Mouse (Mus musculus): ENCODE results near the gene Pfdn2. TPM values are rescaled to one million over a fixed set of nuclear protein-coding genes. Genes with fewer than 3 reads are reported as not detected.

Gene Pfdn2
- total RNA-seq, 2 experiments from 2014 or later, result 27.3 to 38.4 TPM

DNA sequence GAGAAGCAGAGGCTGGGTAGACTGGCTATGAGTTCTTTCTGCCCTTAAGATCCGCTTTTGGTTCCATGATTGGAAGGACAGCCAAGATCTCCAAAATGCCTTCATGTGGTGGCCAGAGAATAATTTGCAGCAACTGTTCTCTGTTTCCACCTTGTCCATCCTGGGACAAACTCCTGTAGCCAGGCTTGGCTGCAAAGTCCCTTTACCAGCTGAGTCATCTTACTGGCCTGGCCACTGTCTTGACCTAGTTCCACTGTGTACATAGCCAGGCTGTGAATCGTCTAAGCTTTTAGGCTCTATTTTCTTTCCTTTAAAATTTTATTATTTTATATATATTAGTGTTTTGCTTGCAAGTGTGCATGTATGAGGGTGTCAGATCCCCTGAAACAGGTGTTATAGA lies 3.7 kb downstream of the Pfdn2 start:
- no peak for ATAC-seq (ENCODE audit: poor library complexity, severe bottlenecking)

DNA sequence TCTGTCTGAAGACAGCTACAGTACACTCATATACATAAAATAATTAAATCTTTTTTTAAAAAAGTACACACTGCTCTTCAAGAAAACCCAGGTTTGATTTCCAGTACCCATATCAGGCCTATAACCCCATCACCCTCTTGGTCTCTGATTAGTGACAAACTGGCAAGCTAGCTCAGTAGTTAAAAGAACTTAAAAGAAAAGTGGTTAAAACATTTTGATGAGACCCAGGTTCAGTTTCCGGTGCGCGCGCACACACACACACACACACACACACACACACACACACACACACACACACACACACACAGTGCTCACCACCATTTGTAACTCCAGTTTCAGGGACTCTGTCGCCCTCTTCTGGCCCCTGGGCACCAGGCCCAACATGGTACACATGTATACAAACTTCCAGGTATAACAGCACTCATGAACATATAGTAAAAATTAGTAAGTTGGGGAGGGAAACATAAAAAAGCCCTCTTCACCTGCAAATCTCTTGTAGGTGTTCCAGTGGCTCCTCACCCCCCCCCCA lies 10.4 kb downstream of the Pfdn2 start:
- ATAC-seq (ENCODE audit: poor library complexity, severe bottlenecking), result peak; percentile 58

DNA sequence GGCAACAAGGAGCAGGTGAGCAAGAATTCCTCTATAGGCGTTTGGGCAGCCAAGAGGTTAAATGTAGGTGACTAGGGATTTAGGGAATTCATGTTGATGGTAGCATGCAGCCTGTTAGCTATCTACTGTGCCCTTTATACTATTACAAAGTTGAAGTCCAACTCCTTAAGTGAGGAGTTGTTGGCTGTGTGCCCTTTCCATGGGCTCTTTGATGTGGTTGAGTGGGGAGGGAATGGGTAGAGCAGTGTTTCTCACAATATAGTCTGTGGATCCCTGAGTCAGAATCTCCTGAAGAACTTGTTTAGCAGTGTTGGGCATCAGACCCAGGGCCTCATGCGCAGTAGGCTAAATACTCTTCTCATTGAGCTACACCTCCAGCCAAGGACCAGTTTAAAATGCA lies 11.3 kb downstream of the Pfdn2 start:
- ATAC-seq (ENCODE audit: poor library complexity, severe bottlenecking), result no peak

DNA sequence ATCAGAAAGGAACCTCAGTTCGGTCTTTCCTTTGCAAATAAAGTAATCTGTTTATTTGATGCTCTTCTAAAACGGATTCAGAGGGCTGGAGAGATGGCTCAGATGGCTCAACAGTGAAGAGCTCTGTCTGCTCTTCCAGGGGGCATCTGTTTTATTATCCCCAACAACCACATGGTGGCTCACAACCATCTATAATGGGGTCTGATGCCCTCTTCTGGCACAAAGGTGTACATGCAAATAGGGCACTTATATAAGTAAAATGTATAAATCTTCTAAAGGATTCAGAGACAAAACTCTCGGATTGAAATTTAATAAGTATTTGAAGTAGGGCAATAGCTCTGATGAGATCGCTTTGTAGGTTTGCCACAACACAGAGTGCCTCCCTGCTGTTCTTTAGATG lies 13.0 kb downstream of the Pfdn2 start:
- ATAC-seq (ENCODE audit: poor library complexity, severe bottlenecking), result peak; percentile 34

DNA sequence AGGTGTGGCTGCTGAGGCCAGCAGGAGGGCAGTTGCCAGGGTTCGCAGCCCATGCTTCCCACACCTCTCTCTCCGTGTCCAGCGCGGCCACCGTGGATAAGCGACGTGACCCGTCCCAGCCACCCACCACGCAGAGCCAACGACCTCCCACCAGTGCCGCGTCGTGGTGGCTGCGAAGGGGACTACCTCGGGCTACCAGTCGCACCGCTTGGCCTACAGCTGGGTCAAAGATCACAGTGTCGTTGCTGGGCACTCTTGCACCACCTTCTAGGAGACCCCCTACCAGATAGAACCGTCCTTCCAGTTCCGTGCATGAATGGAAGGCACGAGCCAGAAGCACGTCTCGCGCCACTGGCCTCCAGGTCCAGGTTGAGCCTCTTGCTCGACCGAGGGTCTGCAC lies 14.8 kb downstream of the Pfdn2 start:
- peak; percentile 2; the same call in 1 of the 2 replicates for ATAC-seq (ENCODE audit: poor library complexity, severe bottlenecking)

DNA sequence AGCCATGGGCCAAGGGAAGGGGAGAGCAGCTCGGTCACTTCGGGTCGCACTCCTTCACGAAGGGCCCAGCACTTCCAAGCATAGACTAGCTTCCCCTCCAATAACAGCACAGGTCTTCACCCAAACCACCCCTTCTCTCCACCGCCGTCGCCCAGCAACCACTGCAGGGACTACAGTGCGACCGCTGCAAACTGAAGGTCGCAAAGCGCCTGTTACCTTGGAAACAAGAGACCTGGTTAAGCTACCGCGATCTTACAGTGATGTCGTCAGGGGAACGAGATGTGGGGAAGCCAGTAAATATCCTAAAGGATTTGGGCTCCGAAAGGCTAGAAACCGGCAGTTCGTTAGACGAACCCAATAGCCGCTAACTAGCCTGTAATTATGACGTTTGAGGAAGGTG lies 15.2 kb downstream of the Pfdn2 start, which contains the start of gene Klhdc9:
Klhdc9 (minus strand) TSS at position 143 of the 400 bp plus-strand sequence.
- ATAC-seq (ENCODE audit: poor library complexity, severe bottlenecking), result peak; percentile 84

DNA sequence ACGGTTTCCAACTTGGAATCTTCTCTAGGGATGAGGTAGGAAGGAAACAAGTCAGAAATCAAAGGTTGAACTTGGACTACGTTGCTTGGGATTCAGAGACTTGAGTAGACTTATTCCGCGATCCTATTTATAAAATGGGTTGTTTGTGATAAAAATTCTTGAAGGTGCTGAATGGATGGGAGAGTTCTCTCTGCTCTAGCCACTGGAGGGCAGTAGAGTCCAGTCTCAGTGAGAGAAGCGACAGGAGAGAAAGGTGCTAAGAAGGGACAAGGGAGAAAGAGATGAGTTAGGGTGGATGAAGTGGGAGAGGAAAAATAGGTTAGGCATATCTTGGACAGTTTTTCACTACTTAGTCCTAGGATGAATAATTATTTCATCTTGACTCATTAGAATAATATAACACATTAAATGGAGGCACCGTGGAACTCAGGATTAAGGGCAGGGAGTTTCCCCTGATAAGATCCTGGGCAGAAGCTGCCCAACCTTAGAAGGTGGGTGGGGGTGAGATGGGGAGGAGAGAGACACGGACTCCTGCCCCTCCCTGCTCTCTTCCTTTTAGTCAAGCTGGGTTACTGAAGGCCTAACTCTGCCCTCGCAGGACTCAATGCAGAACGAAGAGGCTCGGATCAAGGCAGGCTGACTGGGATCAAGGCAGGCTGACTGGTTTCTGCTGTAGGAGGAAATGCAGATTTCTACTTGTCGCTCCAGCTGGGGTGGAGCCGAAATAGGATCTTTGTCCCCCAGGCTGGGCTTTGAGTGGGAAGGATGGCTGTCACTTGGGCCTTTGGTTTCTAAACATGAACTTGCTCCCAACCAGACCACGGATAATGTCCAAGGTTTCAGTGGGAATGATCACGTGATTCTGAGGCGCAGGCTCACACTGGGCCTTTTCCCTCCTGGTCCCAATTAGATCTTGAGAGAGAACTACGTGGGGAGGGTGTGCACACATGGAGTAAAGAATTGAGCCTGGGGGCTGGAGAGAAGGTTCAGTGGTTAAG lies 15.9 kb downstream of the Pfdn2 start:
- ATAC-seq (ENCODE audit: poor library complexity, severe bottlenecking), result peak; percentile 76

DNA sequence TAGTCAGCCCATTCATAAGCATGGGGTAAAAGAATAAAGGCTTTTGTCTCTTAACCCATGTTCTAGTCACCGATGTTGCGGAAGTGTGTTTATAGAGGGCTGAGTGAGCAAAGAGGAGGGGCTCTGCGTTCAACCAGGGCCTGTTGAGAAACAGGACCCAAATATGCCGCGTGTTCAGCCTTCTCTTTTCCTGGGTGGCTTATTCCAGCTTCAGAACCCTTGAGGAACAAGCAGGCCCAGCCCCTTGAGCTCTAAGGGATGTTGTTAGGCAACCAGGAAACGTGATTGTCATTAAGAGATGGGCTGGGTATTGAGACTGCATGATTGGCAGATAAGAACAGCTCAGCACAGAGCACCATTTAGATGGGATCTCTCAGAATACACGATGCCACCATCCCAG lies 20.5 kb downstream of the Pfdn2 start:
- ATAC-seq (ENCODE audit: poor library complexity, severe bottlenecking), result peak; percentile 65

DNA sequence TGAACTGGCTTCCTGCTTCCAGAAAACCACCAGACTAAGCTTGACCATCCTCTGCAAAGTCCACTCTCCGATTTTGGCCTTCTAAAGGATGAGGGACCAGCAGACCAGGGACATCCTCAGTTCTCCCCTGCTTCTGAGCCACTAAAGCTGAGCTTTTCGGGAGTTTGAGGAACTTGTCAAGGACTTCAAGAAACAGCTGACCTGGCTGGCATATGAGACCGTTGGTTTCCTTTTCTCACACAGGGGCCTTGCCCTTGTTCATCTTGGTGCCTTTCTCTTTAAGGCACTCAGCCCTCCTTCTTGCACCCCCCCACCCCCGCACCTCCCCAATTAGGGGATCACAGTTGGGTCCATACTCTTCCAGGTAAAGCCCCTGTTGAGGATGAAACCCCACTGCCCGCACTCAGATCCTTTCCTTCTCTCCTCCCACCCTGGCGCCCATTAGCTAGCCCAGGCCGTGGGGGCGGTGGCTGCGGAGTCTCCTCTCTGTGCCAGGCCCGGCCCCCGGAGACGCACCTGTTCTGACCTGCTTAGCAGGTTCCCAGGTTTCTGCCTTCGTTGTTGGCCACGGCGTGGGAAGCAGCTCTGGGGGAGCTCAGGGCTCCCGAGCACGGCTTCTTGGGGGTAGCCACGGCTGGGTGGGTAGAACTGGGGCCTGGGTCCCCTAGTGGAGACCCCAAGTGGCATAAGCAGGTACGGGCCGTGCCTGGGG lies 24.5 kb downstream of the Pfdn2 start, which contains the start of gene Nectin4:
Nectin4 (plus strand) TSS at position 255 of the 712 bp plus-strand sequence.
- ATAC-seq (ENCODE audit: poor library complexity, severe bottlenecking), result peak; percentile 64

DNA sequence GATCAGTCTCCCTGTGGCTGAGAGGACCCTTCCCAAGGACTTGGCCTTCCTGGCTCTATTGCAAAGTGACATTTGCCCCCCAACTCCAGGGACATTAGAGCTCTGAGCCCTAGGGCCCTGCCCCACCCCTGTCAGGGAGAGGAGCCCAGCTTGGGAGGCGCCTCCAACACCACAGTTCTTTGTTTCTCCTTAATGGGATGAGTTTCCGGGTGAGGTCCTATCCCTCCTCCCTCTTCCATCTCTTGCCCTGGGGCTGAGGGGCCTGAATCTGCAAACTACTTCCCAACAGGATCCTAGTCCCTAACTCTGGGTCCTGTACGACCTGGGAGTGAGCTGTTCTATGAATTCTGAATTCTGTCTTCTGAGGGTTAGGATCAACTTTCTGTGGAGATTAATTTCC lies 27.4 kb downstream of the Pfdn2 start:
- no peak for ATAC-seq (ENCODE audit: poor library complexity, severe bottlenecking)

DNA sequence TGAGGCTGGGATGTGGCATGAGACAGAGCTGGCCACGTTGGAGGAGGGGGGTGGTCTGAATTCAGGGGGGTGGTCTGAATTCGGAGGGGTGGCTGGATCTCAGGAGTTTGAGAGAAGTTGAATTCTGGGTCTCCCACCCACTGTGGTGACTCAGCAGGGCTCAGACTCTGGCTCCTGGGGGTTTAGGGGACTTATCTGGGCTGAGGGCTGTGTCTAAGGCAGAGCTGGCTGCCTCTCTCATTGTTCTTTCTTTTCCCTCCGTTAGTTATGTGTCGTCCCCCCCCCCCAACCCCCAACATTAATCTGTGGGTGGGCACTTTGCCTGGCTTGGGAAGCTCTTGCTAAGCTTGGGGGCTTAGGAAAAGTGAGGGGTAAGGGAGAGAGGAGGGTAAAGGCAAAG lies 28.5 kb downstream of the Pfdn2 start:
- ATAC-seq (ENCODE audit: poor library complexity, severe bottlenecking), result no peak

DNA sequence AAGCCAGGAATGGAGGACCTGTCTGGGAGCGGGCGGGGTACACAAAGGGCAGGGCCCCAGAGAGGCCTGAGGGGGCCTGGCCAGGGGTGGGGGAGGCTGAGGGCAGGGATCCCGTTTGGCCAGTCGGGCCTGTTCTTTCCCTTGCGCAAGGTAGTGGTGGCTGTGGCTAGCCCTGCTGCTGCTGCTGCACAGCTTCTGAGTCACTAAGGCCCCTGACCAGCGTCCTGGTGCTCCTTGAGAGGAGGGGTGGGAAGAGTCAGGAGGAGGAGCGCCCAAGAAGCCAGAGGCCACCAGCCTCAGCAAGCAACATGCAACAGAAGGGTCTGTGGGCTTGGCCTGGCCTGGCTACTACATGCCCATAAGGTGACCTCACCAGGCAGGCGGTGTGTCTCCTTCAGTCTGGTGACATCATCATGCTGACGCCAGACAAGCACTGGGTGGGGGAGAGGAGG lies 30.2 kb downstream of the Pfdn2 start:
- peak; percentile 73 for ATAC-seq (ENCODE audit: poor library complexity, severe bottlenecking)

DNA sequence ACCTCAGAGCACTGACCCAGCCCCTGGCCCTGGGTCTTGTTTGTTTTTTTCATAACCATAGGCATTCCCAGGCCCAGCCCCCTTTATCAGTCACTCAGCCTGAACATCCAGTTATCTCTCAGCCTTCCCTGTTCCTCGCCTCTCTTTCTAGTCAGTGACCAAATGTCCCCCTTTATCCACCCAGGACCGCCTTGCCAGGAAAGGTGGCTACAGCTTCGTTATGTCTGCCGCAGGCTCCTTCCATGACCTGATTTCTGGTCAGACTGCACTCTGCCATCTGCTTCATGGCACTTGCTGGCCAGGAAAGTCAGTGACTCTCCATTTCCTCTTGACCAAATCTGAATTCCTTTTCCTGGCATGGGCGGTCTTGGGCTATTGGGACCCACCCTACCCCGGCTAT lies 32.8 kb downstream of the Pfdn2 start:
- no peak for ATAC-seq (ENCODE audit: poor library complexity, severe bottlenecking)

DNA sequence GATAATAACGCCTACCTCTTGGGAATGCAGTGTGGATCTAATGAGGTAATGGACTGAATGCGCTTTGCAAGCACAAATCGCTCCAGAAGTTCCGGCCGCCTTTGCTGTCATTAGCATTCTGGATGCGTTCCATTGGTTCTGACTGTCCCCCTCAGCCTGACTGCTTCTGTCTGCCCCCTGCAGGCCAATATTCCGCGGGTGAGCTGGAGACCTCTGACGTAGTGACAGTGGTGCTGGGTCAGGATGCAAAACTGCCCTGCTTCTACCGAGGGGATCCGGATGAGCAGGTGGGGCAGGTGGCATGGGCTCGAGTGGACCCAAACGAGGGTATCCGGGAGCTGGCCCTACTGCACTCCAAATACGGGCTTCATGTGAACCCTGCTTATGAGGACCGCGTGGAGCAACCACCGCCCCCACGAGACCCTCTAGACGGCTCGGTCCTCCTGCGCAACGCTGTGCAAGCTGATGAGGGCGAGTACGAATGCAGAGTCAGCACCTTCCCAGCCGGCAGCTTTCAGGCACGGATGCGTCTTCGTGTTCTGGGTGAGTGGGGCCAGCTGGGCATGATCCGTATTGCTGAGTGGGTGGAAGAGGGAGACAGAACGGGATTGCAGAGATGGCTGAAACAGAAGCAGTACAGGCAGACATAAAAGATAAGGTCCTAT lies 34.6 kb downstream of the Pfdn2 start:
- peak; percentile 89 for ATAC-seq (ENCODE audit: poor library complexity, severe bottlenecking)

DNA sequence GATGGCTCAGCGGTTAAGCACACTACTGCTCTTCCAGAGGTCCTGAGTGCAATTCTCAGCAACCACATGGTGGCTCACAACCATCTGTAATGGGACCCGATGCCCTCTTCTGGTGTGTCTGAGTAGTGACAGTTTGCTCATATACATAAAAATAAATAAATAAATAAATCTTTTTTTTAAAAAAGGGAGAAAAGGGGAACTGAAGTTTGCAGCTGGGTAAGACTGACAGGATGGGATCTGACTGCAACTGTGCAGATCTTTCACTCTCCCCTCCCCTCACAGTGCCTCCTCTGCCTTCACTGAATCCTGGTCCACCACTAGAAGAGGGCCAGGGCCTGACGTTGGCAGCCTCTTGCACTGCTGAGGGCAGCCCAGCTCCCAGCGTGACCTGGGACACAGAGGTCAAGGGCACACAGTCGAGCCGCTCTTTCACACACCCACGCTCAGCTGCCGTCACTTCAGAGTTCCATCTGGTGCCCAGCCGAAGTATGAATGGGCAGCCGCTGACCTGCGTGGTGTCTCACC lies 36.7 kb downstream of the Pfdn2 start:
- ATAC-seq (ENCODE audit: poor library complexity, severe bottlenecking), result no peak

DNA sequence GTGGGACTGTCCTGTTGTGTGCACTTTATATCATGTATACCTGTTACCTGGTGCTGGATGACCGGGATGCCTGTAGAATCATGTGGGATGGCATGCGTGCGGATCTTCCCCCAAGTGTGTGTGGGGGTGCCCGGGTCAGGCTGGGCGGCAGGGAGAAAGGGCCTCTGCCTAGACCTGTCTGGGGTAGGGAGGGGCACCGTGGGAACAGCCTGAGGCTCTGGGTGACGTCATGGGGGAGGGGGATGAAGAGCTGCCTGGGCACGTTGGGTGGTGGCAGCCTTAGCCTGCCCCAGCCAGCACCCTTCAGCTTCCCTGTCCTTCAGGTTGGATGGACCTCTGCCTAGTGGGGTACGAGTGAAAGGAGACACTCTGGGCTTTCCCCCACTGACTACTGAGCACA lies 38.9 kb downstream of the Pfdn2 start:
- no peak for ATAC-seq (ENCODE audit: poor library complexity, severe bottlenecking)

DNA sequence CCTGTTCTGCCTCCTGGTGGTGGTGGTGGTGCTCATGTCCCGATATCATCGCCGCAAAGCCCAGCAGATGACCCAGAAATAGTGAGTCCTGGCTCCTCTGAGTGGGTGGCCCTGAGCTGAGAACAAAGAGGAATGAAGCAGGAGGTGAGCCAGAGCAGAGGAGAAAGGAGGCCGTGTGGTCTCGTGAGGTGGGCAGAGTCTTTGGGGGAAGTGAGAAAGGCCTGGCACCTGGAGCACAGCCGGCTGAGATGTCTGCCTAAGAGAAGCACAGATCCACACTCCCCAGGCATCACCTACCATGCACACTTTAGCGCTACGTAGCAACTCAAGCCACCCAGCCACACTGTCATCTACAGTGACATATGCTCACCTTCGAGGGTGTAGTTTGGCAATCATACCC lies 39.7 kb downstream of the Pfdn2 start:
- no peak for ATAC-seq (ENCODE audit: poor library complexity, severe bottlenecking)

DNA sequence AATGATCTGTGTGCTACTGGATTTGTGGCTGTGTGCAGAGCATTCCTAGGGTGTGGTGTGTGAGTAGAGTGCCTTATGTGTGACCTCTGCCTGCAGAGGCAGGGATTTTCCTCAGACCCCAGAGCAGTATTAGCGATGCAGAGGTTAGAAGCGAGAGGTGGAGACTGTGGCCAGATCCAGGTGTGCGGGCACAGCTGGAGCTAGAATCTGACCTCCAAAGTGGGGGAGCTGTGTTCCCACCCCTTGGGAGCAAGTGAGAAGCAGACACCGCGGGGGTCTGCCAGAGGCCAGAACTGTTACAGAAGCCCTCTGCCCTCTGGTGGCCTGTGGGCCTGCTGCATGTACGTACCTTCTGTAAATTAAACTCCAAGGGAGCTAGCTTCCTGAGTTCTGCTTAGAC lies 41.6 kb downstream of the Pfdn2 start:
- no peak for ATAC-seq (ENCODE audit: poor library complexity, severe bottlenecking)

DNA sequence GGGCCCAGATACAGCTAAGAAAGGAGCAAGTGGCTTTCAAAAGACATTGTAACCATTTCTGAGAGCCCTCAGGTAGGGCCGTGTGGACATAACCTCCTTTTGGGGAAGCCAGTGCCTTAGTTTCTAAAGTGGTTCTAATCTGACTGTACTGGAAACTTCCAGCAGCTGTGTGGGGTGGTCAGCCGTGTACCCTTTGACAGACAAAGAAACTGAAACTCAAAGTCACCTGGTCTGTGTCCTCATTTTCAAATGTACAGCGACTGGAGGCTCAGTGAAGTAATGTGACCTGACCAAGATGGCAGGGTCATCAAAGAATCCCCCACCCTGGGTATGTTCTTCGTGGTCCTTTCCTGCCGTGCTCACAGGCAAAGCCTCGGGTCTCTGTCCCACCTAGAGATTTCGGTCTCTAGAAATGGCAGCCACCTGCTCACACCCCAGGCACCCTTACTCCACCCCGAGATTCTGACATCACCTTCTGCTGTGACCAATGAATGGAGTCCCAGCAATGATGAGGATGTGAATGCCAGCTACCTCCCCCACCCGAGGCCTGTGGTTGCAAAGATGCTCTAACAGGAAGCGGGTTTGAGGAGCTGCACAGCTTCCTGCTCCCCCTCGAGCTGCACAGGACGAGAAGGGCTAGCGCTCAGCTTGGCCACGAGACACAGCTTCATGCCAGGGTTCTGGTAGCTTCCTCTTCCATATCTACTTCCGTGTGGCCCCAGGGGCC lies 43.1 kb downstream of the Pfdn2 start, which contains the start of gene Arhgap30:
Arhgap30 (plus strand) TSS at position 579 of the 727 bp plus-strand sequence.
- peak; percentile 81 for ATAC-seq (ENCODE audit: poor library complexity, severe bottlenecking)

DNA sequence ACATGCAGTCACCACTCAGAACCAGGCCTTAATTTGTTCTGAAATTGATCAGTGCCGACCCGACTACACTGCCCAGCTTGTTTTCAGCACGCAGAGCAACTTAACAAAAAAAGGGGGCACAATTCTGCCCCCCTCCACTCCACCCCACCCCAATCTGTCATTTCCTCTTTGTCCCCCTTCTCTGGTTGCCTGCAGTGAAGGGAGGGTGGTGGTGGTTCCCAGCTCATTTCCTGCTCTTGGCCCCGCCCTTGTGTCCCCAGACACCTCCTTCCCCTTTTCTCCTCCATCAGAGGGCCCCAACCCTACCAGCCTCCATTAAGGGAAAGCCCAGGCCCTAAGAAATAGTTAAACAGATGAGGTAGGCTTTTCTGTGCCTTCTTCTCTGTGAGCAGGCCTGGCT lies 44.6 kb downstream of the Pfdn2 start:
- ATAC-seq (ENCODE audit: poor library complexity, severe bottlenecking), result peak; percentile 70
